Mouse (Mus musculus): ENCODE measurements around the gene Aaas. TPM values are rescaled to one million over a fixed set of nuclear protein-coding genes. Genes with fewer than 3 reads are reported as not detected.

Gene Aaas
- polyA plus RNA-seq (2016; fragmentation: Nextera tagmentation; extraction: Ambion mirVana), result 150 and 163 TPM in 2 replicates

- DNase-seq (ENCODE audit: low spot score), result peak; percentile 99
- under 1% methylated on average over 56 of the region's 56 CpGs for WGBS
- H3K4me1 ChIP-seq, result peaks cover 19% of the 10 kb centered on the region
Measured at GRCm38 (mm10) chr15:102350138-102350941, at the start of gene Aaas. Gene Aaas (minus strand): TSS chr15:102350771.

DNA sequence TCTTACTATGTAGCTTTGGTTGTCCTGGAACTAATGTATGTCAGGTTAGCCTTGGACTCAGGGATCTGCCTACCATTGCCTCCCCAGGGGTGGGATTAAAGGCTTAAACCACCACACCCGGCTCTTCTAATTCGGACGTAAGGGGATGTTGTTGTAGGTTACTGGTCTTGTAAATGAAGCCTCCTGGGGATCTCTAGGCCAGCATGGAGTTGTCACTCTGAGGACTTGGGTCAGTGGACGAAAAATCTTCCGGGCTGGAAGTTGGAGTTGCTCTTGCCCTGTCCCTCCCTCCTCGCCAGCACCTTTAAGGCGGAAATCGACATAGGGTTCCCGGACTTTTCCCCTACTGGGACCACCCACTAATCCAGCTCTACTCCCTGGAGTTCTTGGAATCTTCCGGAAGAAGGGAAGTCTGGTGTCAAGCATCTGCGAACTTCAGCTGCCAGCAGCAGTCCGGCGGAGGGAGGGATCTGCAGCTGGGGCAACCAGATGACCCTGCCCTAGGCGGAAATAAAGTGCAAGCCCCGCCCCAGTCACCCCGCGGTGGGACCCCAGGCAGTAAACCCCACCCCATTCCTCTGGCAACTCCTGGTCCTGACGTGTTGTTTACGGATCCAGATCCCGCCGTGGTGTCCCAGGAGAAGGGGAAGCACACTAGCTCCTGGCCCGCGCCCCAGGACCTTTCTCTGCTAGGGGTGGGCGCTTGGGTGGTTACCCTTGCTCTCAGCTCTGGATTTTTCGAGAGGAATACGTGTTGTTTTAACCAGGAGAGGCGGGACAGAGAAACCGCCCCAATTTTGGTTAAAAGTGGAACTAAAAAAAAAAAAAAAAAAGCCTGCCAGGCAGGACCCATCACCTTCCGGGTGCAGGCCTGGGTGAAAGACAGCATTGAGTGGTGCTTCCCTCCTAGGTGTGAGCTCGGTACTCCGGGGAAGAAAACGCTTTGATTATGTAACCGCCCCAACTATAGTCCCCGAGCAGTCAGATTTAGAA, 49.0 kb upstream of the Aaas start:
- Histone ChIP-seq H3K27ac (peak overlapping the region; percentile 86), H3K4me1 (peaks cover 40% of the 10 kb centered on the region), H3K4me3 (peak overlapping the region; percentile 57), H3K36me3 (no peaks in the 10 kb centered on the region), H3K27me3 (ENCODE audit: low read depth, poor library complexity, severe bottlenecking) (no peaks in the 10 kb centered on the region), H3K9me3 (replicated peaks) (no peaks in the 10 kb centered on the region)
- 3% methylated on average over 34 of the region's 34 CpGs for WGBS
- peak; percentile 89 for DNase-seq (ENCODE audit: low spot score)

More at GRCm38 (mm10) chr15:102350138-102350941, at the start of gene Aaas:
- H3K9me3 ChIP-seq (replicated peaks), result no peaks in the 10 kb centered on the region
- peak within 1 kb of the TSS; percentile 72 for H3K4me3 ChIP-seq
- no peaks in the 10 kb centered on the region for H3K27me3 ChIP-seq (ENCODE audit: low read depth, poor library complexity, severe bottlenecking)
- H3K27ac ChIP-seq, result peak within 1 kb of the TSS; percentile 89
- peaks cover 32% of the 10 kb centered on the region for H3K36me3 ChIP-seq

DNA sequence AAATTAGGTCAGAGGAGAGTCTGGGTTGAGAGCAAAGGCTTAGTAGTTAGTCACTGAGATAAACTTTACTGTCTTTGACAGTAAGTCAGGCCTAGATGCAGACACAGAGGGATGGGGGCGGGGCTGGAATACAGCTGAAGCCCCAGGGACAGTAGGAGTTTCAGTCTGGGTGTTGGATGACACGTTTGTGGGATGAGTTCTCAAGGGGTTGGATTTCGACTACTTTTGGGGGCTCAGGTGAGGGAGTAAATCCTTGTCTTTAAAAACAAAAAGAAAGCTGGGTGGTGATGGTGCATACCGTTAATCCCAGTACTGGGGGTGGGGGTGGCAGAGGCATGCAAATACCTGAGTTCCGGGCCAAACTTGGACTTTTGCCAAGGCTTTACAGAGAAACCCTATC, 48.1 kb upstream of the Aaas start:
- Histone ChIP-seq H3K4me3 (peak overlapping the region; percentile 57), H3K9me3 (replicated peaks) (no peaks in the 10 kb centered on the region), H3K27me3 (ENCODE audit: low read depth, poor library complexity, severe bottlenecking) (no peaks in the 10 kb centered on the region), H3K27ac (peak overlapping the region; percentile 86), H3K36me3 (no peaks in the 10 kb centered on the region), H3K4me1 (peaks cover 42% of the 10 kb centered on the region)
- DNase-seq (ENCODE audit: low spot score), result no peak
- WGBS, result 18% methylated on average over 5 of the region's 5 CpGs

DNA sequence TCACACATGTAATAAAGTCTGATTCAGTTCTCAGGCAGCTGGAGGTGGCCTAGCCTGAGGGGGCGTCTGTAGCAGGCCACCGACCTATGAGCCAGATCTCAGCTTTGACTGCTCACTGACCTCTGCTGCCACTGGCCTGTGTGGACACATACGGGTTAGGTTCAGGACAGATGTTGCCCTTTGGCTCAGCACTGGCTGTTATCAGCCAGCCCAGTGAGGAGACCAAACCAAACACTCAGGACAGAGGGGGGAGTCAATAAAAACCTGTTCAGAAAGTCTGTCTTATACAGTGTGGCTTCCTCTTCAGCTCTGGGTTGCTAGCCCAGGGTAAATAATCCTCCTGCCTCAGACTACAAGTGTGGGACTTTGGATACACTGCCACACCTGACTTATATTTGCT, 44.5 kb upstream of the Aaas start:
- Histone ChIP-seq H3K27me3 (ENCODE audit: low read depth, poor library complexity, severe bottlenecking) (no peaks in the 10 kb centered on the region), H3K9me3 (replicated peaks) (no peaks in the 10 kb centered on the region), H3K4me3 (peak overlapping the region; percentile 21), H3K36me3 (no peaks in the 10 kb centered on the region), H3K4me1 (peaks cover 37% of the 10 kb centered on the region), H3K27ac (peak overlapping the region; percentile 71)
- peak; percentile 50 for DNase-seq (ENCODE audit: low spot score)
- WGBS, result 2% methylated on average over 3 of the region's 3 CpGs

GRCm38 (mm10) chr15:102393584-102394014, 43.0 kb upstream of the Aaas start:
- no peak overlapping the region for H3K4me3 ChIP-seq
- peaks cover 23% of the 10 kb centered on the region for H3K4me1 ChIP-seq
- DNase-seq (ENCODE audit: low spot score), result no peak
- H3K27me3 ChIP-seq (ENCODE audit: low read depth, poor library complexity, severe bottlenecking), result no peaks in the 10 kb centered on the region
- H3K36me3 ChIP-seq, result no peaks in the 10 kb centered on the region
- no peaks in the 10 kb centered on the region for H3K9me3 ChIP-seq (replicated peaks)
- peak overlapping the region; percentile 25; the same call in 1 of the 2 replicates for H3K27ac ChIP-seq

DNA sequence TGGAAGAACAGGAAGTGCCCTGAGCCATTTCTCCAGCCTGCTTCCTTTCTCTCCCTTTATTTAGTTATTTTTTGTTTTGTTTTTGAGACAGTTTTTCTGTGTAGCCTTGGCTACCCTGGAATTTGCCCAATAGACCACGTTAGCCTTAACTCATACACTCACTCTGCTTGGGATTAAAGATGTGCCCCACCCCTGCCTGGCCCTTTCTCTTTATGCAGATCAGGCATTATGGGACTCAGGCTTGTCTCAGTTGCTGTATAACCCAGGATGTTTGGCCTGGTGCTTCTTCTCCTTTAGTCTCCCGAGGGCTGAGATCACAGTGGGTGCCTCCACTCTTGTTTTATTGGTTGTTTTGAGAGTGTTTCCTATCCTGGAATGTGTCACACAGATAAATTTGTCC, 41.9 kb upstream of the Aaas start:
- DNase-seq (ENCODE audit: low spot score), result no peak
- Histone ChIP-seq H3K9me3 (replicated peaks) (no peaks in the 10 kb centered on the region), H3K27ac (no peak overlapping the region), H3K4me3 (no peak overlapping the region), H3K4me1 (peaks cover 18% of the 10 kb centered on the region), H3K27me3 (ENCODE audit: low read depth, poor library complexity, severe bottlenecking) (no peaks in the 10 kb centered on the region), H3K36me3 (no peaks in the 10 kb centered on the region)
- WGBS, result 58% methylated on average over 2 of the region's 2 CpGs

DNA sequence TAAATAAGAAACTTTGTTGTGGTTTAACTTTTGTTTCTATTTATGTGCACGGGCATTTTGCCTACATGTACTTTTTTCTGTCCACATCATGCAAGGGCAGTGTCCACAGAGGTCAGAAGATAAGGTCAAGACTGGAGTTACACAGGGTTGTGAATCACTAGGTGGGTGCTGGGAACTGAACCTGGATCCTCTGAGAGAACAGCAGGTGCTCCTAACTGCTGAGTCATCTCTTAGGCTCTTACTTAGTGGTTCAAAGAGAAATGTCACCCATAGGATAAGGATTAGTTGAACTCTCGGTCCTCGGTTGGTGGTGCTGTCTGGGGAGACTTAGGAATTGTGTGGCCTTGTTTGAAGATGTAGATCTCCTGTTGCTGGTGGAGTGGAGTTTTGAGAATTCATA, 38.4 kb upstream of the Aaas start:
- DNase-seq (ENCODE audit: low spot score), result no peak
- WGBS, result 91% methylated on average over 3 of the region's 3 CpGs
- no peak overlapping the region for H3K4me3 ChIP-seq
- no peak overlapping the region for H3K27ac ChIP-seq
- H3K27me3 ChIP-seq (ENCODE audit: low read depth, poor library complexity, severe bottlenecking), result no peaks in the 10 kb centered on the region
- H3K36me3 ChIP-seq, result no peaks in the 10 kb centered on the region
- H3K4me1 ChIP-seq, result peaks cover 5% of the 10 kb centered on the region
- H3K9me3 ChIP-seq (replicated peaks), result no peaks in the 10 kb centered on the region

- 50% methylated on average over 9 of the region's 9 CpGs for WGBS
- H3K36me3 ChIP-seq, result no peaks in the 10 kb centered on the region
- no peak overlapping the region for H3K4me3 ChIP-seq
- no peak for DNase-seq (ENCODE audit: low spot score)
- H3K27me3 ChIP-seq (ENCODE audit: low read depth, poor library complexity, severe bottlenecking), result no peaks in the 10 kb centered on the region
- H3K9me3 ChIP-seq (replicated peaks), result no peaks in the 10 kb centered on the region
- peaks cover 2% of the 10 kb centered on the region; the same call in 1 of the 2 replicates for H3K4me1 ChIP-seq
- no peak overlapping the region for H3K27ac ChIP-seq
Measured at GRCm38 (mm10) chr15:102386640-102387039, 36.1 kb upstream of the Aaas start.

GRCm38 (mm10) chr15:102383671-102384070, 33.1 kb upstream of the Aaas start:
- Histone ChIP-seq H3K4me1 (peaks cover 6% of the 10 kb centered on the region), H3K9me3 (replicated peaks) (no peaks in the 10 kb centered on the region), H3K4me3 (no peak overlapping the region), H3K27me3 (ENCODE audit: low read depth, poor library complexity, severe bottlenecking) (no peaks in the 10 kb centered on the region), H3K27ac (no peak overlapping the region), H3K36me3 (no peaks in the 10 kb centered on the region)
- DNase-seq (ENCODE audit: low spot score), result no peak
- 86% methylated on average over 6 of the region's 6 CpGs for WGBS

DNA sequence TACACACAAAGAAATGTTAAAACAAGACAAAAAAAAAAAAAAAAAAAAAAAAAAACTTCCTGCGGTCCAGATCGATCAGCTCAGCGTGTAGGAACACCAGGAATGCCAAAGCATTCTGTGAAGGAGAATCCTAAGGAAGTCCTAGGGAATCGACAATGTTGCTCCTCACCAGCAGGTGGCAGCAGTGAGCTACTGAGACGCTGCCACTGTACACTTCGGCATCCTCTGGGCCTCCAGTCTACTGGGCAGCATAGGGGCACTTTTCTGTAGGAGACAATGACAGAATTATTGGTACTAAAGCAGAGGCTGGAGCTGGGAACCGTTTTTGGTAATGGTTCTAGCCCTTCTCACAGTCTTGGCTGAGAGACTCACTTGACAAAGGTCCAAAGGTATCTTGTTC, 31.0 kb upstream of the Aaas start:
- H3K4me1 ChIP-seq, result peaks cover 26% of the 10 kb centered on the region

GRCm38 (mm10) chr15:102377810-102378262, 27.3 kb upstream of the Aaas start:
- H3K4me3 ChIP-seq, result peak overlapping the region; percentile 63
- DNase-seq (ENCODE audit: low spot score), result peak; percentile 73
- 3% methylated on average over 10 of the region's 10 CpGs for WGBS

More for the DNA sequence above, 31.0 kb upstream of the Aaas start:
- no peaks in the 10 kb centered on the region for H3K27me3 ChIP-seq (ENCODE audit: low read depth, poor library complexity, severe bottlenecking)
- no peak overlapping the region for H3K4me3 ChIP-seq
- H3K36me3 ChIP-seq, result no peaks in the 10 kb centered on the region
- no peaks in the 10 kb centered on the region for H3K9me3 ChIP-seq (replicated peaks)
- 0 out of 2 replicates have a peak overlapping the region, but pooled peaks have one; percentile 2 for H3K27ac ChIP-seq
- WGBS, result 5% methylated on average over 7 of the region's 7 CpGs
- DNase-seq (ENCODE audit: low spot score), result peak; percentile 96

GRCm38 (mm10) chr15:102377163-102377543, 26.6 kb upstream of the Aaas start:
- Histone ChIP-seq H3K27ac (peak overlapping the region; percentile 91), H3K36me3 (no peaks in the 10 kb centered on the region), H3K4me1 (peaks cover 43% of the 10 kb centered on the region), H3K4me3 (peak overlapping the region; percentile 63), H3K9me3 (replicated peaks) (no peaks in the 10 kb centered on the region), H3K27me3 (ENCODE audit: low read depth, poor library complexity, severe bottlenecking) (0 out of 2 replicates have a peak, but pooled peaks cover under 1% of the 10 kb centered on the region)
- DNase-seq (ENCODE audit: low spot score), result peak; percentile 93
- 1% methylated on average over 7 of the region's 7 CpGs for WGBS

More at GRCm38 (mm10) chr15:102377810-102378262, 27.3 kb upstream of the Aaas start:
- Histone ChIP-seq H3K4me1 (peaks cover 43% of the 10 kb centered on the region), H3K9me3 (replicated peaks) (no peaks in the 10 kb centered on the region), H3K27me3 (ENCODE audit: low read depth, poor library complexity, severe bottlenecking) (no peaks in the 10 kb centered on the region), H3K27ac (peak overlapping the region; percentile 91), H3K36me3 (no peaks in the 10 kb centered on the region)

All from limb, embryonic 10.5 days (tissue).